Mouse (Mus musculus): ENCODE data around the gene Hypm. TPM values are rescaled to one million over a fixed set of nuclear protein-coding genes. Genes with fewer than 3 reads are reported as not detected.

Gene Hypm
- polyA plus RNA-seq (2012; ENCODE audit: insufficient read depth, insufficient read length, missing spikeins) = not detected in 2 replicates

DNA sequence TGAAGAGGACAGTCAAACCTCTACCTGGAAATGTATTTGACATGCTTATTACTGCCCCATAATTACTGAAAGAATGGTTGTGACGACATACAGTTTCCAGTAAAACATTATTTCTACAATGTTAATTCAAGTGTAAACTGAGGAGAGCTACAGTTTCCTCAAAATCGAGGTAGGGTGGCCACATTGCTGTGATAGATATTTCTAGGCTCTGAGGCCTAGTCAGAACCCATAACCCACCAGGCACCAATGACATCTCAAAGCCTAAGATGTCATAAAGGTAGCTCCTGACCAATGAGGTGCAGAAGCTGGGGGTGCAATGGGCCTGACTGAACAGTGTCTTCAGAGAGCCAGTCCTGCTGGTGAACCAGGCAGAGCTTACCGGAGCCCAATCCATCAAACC lies at the start of gene Hypm:
Gene Hypm, plus strand, starts transcription at position 301 of the 400 bp plus-strand sequence.
- Histone ChIP-seq H3K27ac (replicated peaks; ENCODE audit: low read depth, low read length) (no peak within 1 kb of the TSS), H3K4me1 (ENCODE audit: control insufficient read depth, insufficient read depth, insufficient read length, low read length) (no peaks in the 10 kb centered on the region), H3K4me3 (ENCODE audit: insufficient read depth, low read depth, low read length) (no peak within 1 kb of the TSS)

DNA sequence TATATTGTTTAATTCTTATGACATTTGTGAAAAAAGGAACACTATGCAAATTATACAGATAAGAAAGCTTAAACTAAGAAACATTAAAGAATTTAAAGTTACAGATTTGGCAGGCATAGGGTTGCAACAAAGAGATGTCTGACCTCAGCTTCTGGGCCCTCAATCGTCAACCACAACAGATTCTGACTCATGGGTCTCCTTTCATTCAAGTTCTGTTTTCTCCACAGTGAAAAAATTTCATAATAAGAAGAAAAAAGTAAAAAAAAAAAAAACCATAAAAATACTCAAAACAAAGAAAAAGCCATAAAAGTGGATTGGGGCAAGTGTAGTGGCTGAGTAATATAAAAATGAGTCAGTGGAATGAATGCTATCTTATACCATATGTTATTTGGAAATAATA lies 36.6 kb upstream of the Hypm start:
- H3K4me1 ChIP-seq (ENCODE audit: control insufficient read depth, insufficient read depth, insufficient read length, low read length) = no peaks in the 10 kb centered on the region
- H3K27ac ChIP-seq (replicated peaks; ENCODE audit: low read depth, low read length) = no peak overlapping the region
- no peak overlapping the region for H3K4me3 ChIP-seq (ENCODE audit: insufficient read depth, low read depth, low read length)

DNA sequence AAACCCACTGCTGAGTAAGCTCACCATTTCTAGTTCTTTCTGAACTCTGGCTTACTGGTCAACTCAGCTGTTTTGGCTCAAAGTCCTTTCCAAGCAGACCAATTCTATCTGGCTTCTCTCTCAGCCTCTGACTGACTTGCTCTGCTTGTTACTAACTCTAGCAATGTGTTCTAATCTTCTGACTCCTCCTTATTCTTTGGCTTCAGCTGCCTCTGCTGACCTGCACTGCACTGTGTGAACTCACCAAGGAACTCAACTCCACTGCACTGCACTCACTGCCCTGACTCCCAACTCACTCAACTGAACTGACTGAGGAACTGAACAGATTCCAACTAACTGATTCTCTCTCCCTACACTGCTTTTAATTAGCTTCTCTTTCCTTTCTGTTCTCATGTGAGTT lies 34.3 kb upstream of the Hypm start:
- H3K27ac ChIP-seq (replicated peaks; ENCODE audit: low read depth, low read length) = no peak overlapping the region
- no peaks in the 10 kb centered on the region for H3K4me1 ChIP-seq (ENCODE audit: control insufficient read depth, insufficient read depth, insufficient read length, low read length)
- no peak overlapping the region for H3K4me3 ChIP-seq (ENCODE audit: insufficient read depth, low read depth, low read length)

DNA sequence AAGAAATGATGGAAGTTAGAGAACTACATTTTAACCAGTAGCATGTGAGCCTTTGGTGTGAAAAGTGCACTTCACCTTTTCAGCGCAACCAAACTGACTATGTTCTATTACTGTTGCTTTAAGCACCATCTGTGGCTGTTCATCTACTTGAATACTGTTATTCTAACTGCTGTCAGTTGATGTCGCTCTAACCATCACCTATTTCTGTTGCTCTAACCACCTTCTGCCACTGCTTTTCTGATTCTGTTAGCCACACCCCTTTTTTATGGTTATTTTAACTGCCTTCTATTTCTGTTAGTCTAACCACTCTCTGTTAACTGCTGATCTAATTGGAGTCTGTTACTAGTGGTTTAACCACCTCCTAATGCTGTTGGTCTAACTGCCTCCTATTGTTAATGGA lies 11.9 kb upstream of the Hypm start:
- H3K27ac ChIP-seq (replicated peaks; ENCODE audit: low read depth, low read length) = no peak overlapping the region
- no peaks in the 10 kb centered on the region for H3K4me1 ChIP-seq (ENCODE audit: control insufficient read depth, insufficient read depth, insufficient read length, low read length)
- H3K4me3 ChIP-seq (ENCODE audit: insufficient read depth, low read depth, low read length) = no peak overlapping the region

DNA sequence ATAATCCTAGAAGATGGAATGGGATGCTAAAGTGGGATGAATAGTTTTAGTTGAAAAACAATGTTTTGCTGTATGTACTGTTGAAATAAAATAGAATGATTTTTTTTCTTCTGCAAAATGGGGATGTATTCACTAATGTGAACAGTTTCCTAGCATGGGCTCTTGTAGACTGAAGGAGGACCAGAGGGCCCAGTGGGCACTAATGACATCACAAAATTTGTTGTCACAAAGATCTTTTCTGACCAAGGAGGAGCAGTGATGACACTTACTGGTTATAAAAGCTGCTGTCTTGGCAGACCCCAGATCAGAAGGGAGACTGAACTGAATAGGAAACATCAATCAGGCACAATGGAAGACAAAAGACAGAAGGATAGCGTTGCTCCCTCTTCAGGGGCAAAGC lies 2.7 kb downstream of the Hypm start, which contains the start of gene H2al3:
Gene H2al3, plus strand, starts transcription at position 301 of the 400 bp plus-strand sequence.
- Histone ChIP-seq H3K4me3 (ENCODE audit: insufficient read depth, low read depth, low read length) (no peak within 1 kb of the TSS), H3K27ac (replicated peaks; ENCODE audit: low read depth, low read length) (peak within 1 kb of the TSS; percentile 56; the same call in 1 of the 2 replicates), H3K4me1 (ENCODE audit: control insufficient read depth, insufficient read depth, insufficient read length, low read length) (no peaks in the 10 kb centered on the region)

DNA sequence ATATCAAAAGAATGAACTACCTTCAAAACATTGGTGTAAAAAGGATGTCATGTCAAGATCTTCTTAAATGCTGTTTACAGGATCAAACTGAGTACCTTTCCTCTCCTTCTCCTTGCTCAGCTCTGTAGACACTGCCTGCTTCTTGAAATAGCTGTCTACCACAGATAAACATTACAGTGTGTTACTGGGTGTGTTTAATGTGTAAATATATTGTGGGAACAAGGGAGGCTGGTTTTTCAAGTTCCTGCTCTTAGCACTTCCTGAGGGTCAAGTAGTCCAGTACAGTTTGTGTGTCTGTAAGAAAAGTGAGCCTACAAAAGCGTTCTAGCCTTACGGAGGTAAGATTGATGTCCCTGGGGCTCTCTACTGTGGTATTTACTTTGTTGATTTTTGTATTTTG lies 15.1 kb downstream of the Hypm start:
- Histone ChIP-seq H3K27ac (replicated peaks; ENCODE audit: low read depth, low read length) (no peak overlapping the region), H3K4me1 (ENCODE audit: control insufficient read depth, insufficient read depth, insufficient read length, low read length) (no peaks in the 10 kb centered on the region), H3K4me3 (ENCODE audit: insufficient read depth, low read depth, low read length) (no peak overlapping the region)

DNA sequence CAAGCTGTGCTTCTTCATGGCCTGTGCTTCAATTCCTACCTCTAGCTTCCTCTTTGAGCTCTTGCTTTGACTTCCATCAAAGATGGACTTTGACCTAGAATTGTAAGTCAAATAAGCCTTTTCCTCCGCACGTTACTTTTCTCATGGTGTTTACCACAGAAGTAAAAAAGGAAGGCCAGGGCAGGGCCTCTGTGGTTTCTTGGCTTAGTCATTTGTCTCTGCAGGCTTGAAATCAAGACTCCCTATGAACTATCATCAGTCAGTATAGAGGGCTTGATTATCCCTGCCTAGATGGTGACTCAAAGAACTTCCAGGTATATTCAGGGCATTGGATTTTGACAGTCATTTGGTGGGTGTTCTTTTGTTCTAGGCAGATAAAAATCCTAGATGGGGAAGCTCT lies 28.8 kb downstream of the Hypm start:
- H3K27ac ChIP-seq (replicated peaks; ENCODE audit: low read depth, low read length) = no peak overlapping the region
- H3K4me1 ChIP-seq (ENCODE audit: control insufficient read depth, insufficient read depth, insufficient read length, low read length) = no peaks in the 10 kb centered on the region
- no peak overlapping the region for H3K4me3 ChIP-seq (ENCODE audit: insufficient read depth, low read depth, low read length)

DNA sequence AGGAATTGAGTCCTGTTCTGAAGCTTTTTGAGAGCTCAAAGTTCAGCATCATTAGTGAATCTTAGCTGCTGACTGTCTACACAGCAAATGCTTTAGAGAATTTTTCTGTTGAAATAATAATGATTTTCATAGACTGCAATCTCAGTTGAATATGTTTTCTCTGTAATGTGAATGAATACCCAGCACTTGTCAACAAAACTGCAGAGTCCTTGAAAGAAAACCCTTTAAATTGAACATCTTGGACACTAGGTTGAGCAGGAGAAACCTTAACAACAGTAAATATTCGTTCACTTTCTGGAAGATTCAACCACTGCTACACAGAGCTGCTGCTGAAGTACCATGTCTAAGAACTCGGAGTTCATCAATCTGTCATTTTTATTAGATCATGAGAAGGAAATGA lies 38.6 kb downstream of the Hypm start, which contains the start of gene Sytl5:
Gene Sytl5, plus strand, starts transcription at position 301 of the 400 bp plus-strand sequence.
- H3K27ac ChIP-seq (replicated peaks; ENCODE audit: low read depth, low read length) = no peak within 1 kb of the TSS
- H3K4me3 ChIP-seq (ENCODE audit: insufficient read depth, low read depth, low read length) = no peak within 1 kb of the TSS
- H3K4me1 ChIP-seq (ENCODE audit: control insufficient read depth, insufficient read depth, insufficient read length, low read length) = no peaks in the 10 kb centered on the region

Other genes with a start within 250 kb of the Hypm start
- 105 and 172 TPM in 2 replicates for gene Dynlt3, start 183.9 kb upstream of the Hypm start, polyA plus RNA-seq (2012; ENCODE audit: insufficient read depth, insufficient read length, missing spikeins)
- gene H2al3, start 2.8 kb downstream of the Hypm start, polyA plus RNA-seq (2012; ENCODE audit: insufficient read depth, insufficient read length, missing spikeins) = not detected in 2 replicates
- not detected in 2 replicates for gene Sytl5, start 38.7 kb downstream of the Hypm start, polyA plus RNA-seq (2012; ENCODE audit: insufficient read depth, insufficient read length, missing spikeins)